Mouse (Mus musculus): ENCODE measurements at regions not wholly inside any gene's neighbourhood (a gene's known extent, or its start where the extent isn't known, plus 50 kb on each side); places are given as distances from the start of the nearest gene placed in this dataset.

GRCm38 (mm10) chr13:92987691-92988090, 143.1 kb downstream of the Mtx3 start:
- intact Hi-C loops (cut with DNase I), result loop anchor here (1.0 to 10.0 kb wide), 7 partner anchors 71 to 730 kb away; partner anchors contain the start of gene Cmya5
- H3K4me3 ChIP-seq, result no peak overlapping the region
- peak in 1 of 2 experiments; percentile 23 for DNase-seq (ENCODE audit: extremely low spot score in 1 of 2, low spot score in 2 of 2)
- peak overlapping the region; percentile 79 for H3K27ac ChIP-seq
- TF ChIP-seq CTCF (IDR thresholded peaks at IDR 0.05), result no peak

GRCm38 (mm10) chr13:92988600-92988999, 144.0 kb downstream of the Mtx3 start:
- TF ChIP-seq CTCF (IDR thresholded peaks at IDR 0.05), result no peak
- Histone ChIP-seq H3K4me3 (no peak overlapping the region), H3K27ac (peak overlapping the region; percentile 79)
- intact Hi-C loops (cut with DNase I), result loop anchor here (1.0 to 10.0 kb wide), 4 partner anchors 154 to 729 kb away; partner anchors contain the start of gene Cmya5
- DNase-seq (ENCODE audit: extremely low spot score in 1 of 2, low spot score in 2 of 2), result no peak

GRCm38 (mm10) chr13:92990316-92991206, 146.0 kb downstream of the Mtx3 start:
- no peak overlapping the region for H3K27ac ChIP-seq
- no peak for TF ChIP-seq CTCF (IDR thresholded peaks at IDR 0.05)
- H3K4me3 ChIP-seq, result no peak overlapping the region
- intact Hi-C loops (cut with DNase I), result no loop called here
- no peak for DNase-seq (ENCODE audit: extremely low spot score in 1 of 2, low spot score in 2 of 2)

Data from left cerebral cortex, adult 2 months (tissue).